Comparison of ENCODE assay signal across 8 mouse cellular contexts in genomic region chr19:3586540-3586939, GRCm38 (mm10). TPM values are rescaled to one million over a fixed set of nuclear protein-coding genes. Genes with fewer than 3 reads are reported as not detected.
A peak's percentile ranks its signal among the peaks of the same experiment; 100 is the strongest.
DNase-seq lines count a peak whose midpoint lies in the region; ATAC-seq and TF ChIP-seq lines count a peak whose summit lies in the region.

No protein-coding gene starts in this region.

- H3K4me3 ChIP-seq in cerebellum, adult 2 months (replicated peaks; ENCODE audit: insufficient read depth, low read depth, low read length), result no peak overlapping the region
- no peak overlapping the region for H3K4me3 ChIP-seq in embryonic facial prominence, embryonic 14.5 days (ENCODE audit: low read depth, low read length)
- no peak overlapping the region for H3K4me3 ChIP-seq in layer of hippocampus, adult 2 months

- H3K27me3 ChIP-seq in cerebellum, adult 2 months (ENCODE audit: control insufficient read depth, insufficient read depth, low read length), result no peaks in the 10 kb centered on the region
- no peaks in the 10 kb centered on the region for H3K27me3 ChIP-seq in embryonic facial prominence, embryonic 14.5 days (replicated peaks; ENCODE audit: control insufficient read depth, insufficient read depth, low read length)

- TF ChIP-seq CTCF in cerebellum, adult 2 months (IDR thresholded peaks at IDR 0.05; ENCODE audit: borderline replicate concordance, insufficient read depth, low read depth, low read length), result peak; percentile 60
- peak; percentile 89 for TF ChIP-seq CTCF in layer of hippocampus, adult 2 months (conservative IDR thresholded peaks at IDR 0.05)

- no peak overlapping the region for H3K27ac ChIP-seq in cerebellum, adult 2 months (ENCODE audit: insufficient read depth, low read length)
- H3K27ac ChIP-seq in embryonic facial prominence, embryonic 14.5 days (replicated peaks; ENCODE audit: low read depth, low read length), result no peak overlapping the region
- no peak overlapping the region for H3K27ac ChIP-seq in layer of hippocampus, adult 2 months

- ATAC-seq in embryonic facial prominence, embryonic 14.5 days (ENCODE audit: low read depth), result no peak

- peaks cover 73% of the 10 kb centered on the region for H3K36me3 ChIP-seq in embryonic facial prominence, embryonic 14.5 days (ENCODE audit: control insufficient read depth, insufficient read depth, low read length)

- no peak for TF ChIP-seq POLR2A in cerebellum, adult 2 months (IDR thresholded peaks at IDR 0.05; ENCODE audit: borderline replicate concordance, insufficient read depth, low read length)

- DNase-seq in cerebellum, adult 2 months, result peak; percentile 27 to 43
- no peak for DNase-seq in cerebellum, adult 9-11 months
- DNase-seq in right cerebral cortex, adult 18-20 months, result peak; percentile 59
- no peak for DNase-seq in right cerebral cortex, postnatal 36 days (ENCODE audit: low spot score in 2 of 2)
- peak; percentile 39 for DNase-seq in embryonic facial prominence, embryonic 14.5 days (ENCODE audit: low spot score)
- peak; percentile 26 to 47 for DNase-seq in layer of hippocampus, adult 2 months (ENCODE audit: low spot score in 2 of 2)
- DNase-seq in lung, postnatal 25 days (ENCODE audit: low spot score), result peak; percentile 54
- DNase-seq in spleen, postnatal 4 days (ENCODE audit: low spot score in 2 of 2), result peak; percentile 61 to 85

- H3K9me3 ChIP-seq in embryonic facial prominence, embryonic 14.5 days (ENCODE audit: control insufficient read depth, low read length), result no peaks in the 10 kb centered on the region

- H3K4me1 ChIP-seq in cerebellum, adult 2 months (ENCODE audit: control insufficient read depth, insufficient read depth, low read length), result no peaks in the 10 kb centered on the region
- no peaks in the 10 kb centered on the region for H3K4me1 ChIP-seq in embryonic facial prominence, embryonic 14.5 days (ENCODE audit: control insufficient read depth, insufficient read depth, low read length)

- H3K9ac ChIP-seq in embryonic facial prominence, embryonic 14.5 days (ENCODE audit: low read depth, low read length), result no peak overlapping the region

- 16% methylated on average over 1 of the region's 1 CpGs for WGBS in cerebellum, adult 2 months
- 60% methylated on average over 1 of the region's 1 CpGs for WGBS in embryonic facial prominence, embryonic 14.5 days

- H3K4me2 ChIP-seq in embryonic facial prominence, embryonic 14.5 days (ENCODE audit: low read depth, low read length), result no peak overlapping the region

RNA-seq across cellular contexts. Expression of gene Ppp6r3, which starts 11.0 kb away (rescaled TPM):
- 95.8 and 101 TPM in 2 replicates for polyA plus RNA-seq in cerebellum, adult 2 months (2012; rRNA removed)
- polyA plus RNA-seq in embryonic facial prominence, embryonic 14.5 days (2014; fragmentation: Nextera tagmentation; extraction: Ambion mirVana), result 55.5 and 58.9 TPM in 2 replicates
- total RNA-seq in layer of hippocampus, adult 2 months (2021), result 10 to 100 TPM; 82.7 to 88.5 TPM

Comparison
In these comparisons a context has a peak if more than half of its experiments do, and no peak if none do; other contexts are left out.
1. DNase-seq: peak in cerebellum, adult 2 months (2 of 2), right cerebral cortex, adult 18-20 months (single experiment), embryonic facial prominence, embryonic 14.5 days (single experiment), layer of hippocampus, adult 2 months (2 of 2), lung, postnatal 25 days (single experiment) and spleen, postnatal 4 days (2 of 2); none in cerebellum, adult 9-11 months (single experiment) and right cerebral cortex, postnatal 36 days (0 of 2).